Mouse (Mus musculus): ENCODE results near the gene Rfx3.

The Rfx3 gene

GRCm38 (mm10) chr19:27919040-27919439, 91.9 kb downstream of the Rfx3 start:
- ChIA-PET CTCF (no interaction called here), POLR2A (interaction anchor here in 1 of 4 experiments (1.1 to 1.3 kb wide), 2 partner anchors 12 to 92 kb away, joined by 3 read pairs; partner anchors contain the start of gene Rfx3)

DNA sequence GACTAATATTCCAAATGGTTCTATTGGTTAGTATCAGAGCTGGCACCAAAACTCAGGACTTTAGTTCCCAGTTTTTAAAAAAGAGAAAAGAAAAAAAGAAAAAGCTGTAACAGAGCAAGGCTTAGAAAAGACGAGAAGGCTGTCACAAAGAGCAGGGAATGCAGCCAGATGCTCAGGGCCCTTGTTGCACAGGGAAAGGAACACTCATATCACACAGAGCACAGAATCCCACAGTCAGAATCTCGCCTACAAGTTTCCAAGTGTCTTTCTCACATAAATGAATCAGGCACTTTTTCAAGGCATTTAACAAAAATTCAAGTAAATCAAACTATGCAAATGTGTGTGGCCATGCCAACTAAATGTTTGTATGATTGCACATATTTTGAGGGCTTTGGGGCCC, 94.5 kb downstream of the Rfx3 start:
- POLR2A ChIA-PET, result no interaction called here
- CTCF ChIA-PET, result no interaction called here

DNA sequence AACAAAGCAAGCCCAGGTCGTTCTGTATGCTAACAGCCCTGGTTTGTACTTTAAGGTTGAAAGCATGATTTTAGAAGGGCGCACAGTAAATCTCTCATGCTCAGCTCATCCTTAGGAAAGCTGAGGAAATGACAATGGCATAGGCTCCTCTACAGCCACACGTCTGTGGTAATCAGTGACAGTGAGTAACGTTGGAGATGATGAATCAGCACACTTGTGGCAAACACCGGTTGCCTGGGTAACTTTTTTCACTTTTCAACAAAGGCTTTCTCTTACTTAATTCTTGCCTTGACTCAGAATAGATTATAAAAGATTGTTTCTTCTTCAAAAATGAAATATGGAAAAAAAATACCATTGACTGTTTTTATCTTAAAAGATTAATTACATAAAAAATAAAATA, 104.0 kb downstream of the Rfx3 start:
- CTCF ChIA-PET, result no interaction called here
- POLR2A ChIA-PET, result interaction anchor here in 2 of 4 experiments (0.8 to 7.2 kb wide), 4 partner anchors 12 to 477 kb away, joined by 3 to 44 read pairs (median 4); partner anchors contain the start of genes Pum3 (in 1 of the 2) and Rfx3 (in 1 of the 2)

DNA sequence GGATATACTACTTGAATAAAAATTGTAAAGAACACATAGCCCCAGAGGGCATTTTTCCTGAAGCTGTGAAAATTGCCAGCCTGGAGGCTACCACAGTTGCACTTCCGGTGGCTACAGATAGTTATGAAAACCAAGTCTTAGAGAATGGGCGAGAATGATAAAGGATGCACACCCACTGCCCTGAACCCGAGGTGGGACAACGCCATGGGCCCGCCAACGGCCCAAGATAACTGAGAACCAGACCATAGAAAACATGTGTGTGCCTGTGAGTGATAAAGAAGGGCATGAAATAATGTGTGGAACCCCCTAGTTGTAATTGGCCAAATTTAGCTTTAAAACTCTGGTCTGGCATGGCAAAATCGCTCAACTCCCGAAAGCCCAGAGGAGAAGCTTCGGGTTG, 105.0 kb downstream of the Rfx3 start:
- ChIA-PET POLR2A (interaction anchor here in 2 of 4 experiments (1.0 to 7.2 kb wide), 7 partner anchors 8 to 476 kb away, joined by 3 to 44 read pairs (median 4); partner anchors contain the start of genes Rfx3 (in 2 of the 2) and Pum3 (in 1 of the 2)), CTCF (no interaction called here)

DNA sequence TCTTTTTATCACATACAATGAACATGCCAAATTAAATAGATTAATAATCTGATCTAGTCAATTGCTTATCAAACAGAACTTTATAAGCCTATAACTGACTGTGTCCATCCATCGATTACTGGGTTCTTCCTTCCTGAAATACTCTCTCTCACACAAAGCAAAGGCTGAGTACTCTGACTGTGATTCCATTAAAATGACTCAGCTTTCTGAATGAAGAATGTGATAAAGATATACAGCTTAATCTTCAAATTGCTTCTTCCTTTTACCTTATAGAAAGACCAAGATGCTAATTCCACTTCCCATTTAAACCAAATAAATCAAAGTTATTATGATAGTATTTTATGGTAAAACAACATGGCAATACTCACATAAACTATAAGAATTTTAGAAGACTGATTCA, 105.8 kb downstream of the Rfx3 start:
- ChIA-PET POLR2A (interaction anchor here (0.6 to 7.2 kb wide), 16 partner anchors 9 to 689 kb away, joined by 3 to 44 read pairs (median 3); partner anchors contain the start of genes Rfx3 (in 4 of the 4), Pum3 (in 1 of the 4) and Vldlr (in 1 of the 4)), CTCF (no interaction called here)

DNA sequence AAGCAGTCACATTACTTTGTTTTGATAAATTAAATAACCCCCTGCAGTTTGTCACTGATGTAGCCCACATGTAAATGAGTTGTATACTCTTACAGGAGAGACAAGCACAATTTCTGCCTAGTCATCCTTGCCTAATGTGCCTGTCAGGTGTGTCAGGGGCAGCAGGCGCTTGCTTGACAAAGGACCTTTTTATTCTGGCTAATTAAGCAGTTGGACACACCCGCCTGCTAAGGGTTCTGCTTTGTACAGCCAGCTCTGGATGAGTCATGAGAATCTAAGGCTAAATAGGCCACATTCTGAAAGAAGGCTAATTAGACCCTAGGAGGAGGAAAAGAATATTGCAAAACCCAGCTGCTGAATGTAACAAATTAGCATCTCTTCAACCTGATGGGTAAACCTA, 106.3 kb downstream of the Rfx3 start:
- CTCF ChIA-PET, result interaction anchor here in 1 of 4 experiments (0.6 kb wide), 1 partner anchor 1994 kb away, joined by 4 read pairs; no protein-coding TSS in a partner anchor
- POLR2A ChIA-PET, result interaction anchor here (0.6 to 7.2 kb wide), 14 partner anchors 8 to 689 kb away, joined by 3 to 44 read pairs (median 3); partner anchors contain the start of genes Rfx3 (in 4 of the 4), Pum3 (in 1 of the 4) and Vldlr (in 1 of the 4)

DNA sequence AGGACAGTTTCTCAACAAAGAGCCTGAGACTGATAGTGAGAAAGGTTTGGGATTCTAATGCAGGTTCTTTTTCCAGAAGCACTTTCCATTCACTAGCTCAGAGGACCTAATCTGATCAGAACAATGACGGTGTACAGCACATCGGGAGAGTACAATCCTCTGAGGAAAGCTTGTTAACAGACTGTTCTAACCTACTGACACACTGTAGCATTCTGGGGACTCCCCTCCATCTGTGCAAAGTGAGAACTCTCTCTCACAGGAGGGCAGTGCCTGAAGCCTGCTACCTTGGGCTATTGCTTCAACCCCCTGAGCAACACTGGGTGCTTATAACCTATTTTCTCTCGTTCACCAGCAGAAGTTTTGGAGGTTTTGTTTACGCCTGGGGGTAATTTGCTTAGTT, 106.8 kb downstream of the Rfx3 start:
- ChIA-PET CTCF (interaction anchor here in 1 of 4 experiments (0.6 kb wide), 1 partner anchor 1995 kb away, joined by 4 read pairs; no protein-coding TSS in a partner anchor), POLR2A (interaction anchor here (0.5 to 7.2 kb wide), 17 partner anchors 8 to 1473 kb away, joined by 3 to 44 read pairs (median 3); partner anchors contain the start of genes Rfx3 (in 4 of the 4), Pum3 (in 1 of the 4) and Vldlr (in 1 of the 4))

DNA sequence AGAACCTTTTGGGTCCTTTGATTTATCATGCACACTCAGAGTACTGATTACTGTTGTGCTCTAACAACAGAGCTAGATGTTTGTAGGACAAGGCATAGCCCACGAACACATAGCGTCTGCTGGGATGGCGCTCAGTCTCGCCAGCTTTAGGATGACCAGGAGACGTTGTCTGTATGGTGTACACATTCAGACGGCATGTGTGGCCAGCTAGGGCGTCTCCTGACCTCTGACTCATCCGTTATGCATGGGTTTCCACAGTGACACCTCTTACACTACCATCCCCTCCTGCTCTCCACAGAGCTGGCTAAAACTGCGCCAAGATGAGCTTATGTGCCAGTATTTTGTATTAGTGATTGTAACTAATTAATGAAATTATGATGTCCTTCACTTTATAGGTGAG, 108.4 kb downstream of the Rfx3 start:
- CTCF ChIA-PET, result no interaction called here
- POLR2A ChIA-PET, result interaction anchor here in 3 of 4 experiments (1.1 to 7.2 kb wide), 5 partner anchors 10 to 109 kb away, joined by 3 to 44 read pairs (median 8); partner anchors contain the start of gene Rfx3 (in 3 of the 3)

DNA sequence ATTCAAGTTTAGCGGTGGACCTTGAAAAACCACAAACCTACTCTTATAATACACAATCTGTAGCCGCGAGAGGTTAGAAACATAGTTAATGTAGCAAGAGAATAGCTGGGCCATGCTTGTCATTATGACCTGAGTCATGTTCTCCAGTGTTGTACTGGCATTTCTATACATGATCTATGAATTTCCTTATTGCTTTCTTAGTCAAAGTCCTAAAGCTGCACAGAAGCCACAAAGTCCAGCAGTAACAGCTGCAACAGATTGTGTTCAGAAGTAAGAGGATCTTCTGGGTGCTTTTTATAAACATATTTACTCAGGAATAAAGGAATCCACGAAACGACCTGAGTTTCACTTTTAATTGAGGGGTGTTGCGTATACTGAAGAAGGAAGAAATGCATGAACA, 109.3 kb downstream of the Rfx3 start:
- CTCF ChIA-PET, result no interaction called here
- POLR2A ChIA-PET, result interaction anchor here in 2 of 4 experiments (1.9 to 7.2 kb wide), 3 partner anchors 10 to 110 kb away, joined by 6 to 44 read pairs (median 11); partner anchors contain the start of gene Rfx3 (in 2 of the 2)

DNA sequence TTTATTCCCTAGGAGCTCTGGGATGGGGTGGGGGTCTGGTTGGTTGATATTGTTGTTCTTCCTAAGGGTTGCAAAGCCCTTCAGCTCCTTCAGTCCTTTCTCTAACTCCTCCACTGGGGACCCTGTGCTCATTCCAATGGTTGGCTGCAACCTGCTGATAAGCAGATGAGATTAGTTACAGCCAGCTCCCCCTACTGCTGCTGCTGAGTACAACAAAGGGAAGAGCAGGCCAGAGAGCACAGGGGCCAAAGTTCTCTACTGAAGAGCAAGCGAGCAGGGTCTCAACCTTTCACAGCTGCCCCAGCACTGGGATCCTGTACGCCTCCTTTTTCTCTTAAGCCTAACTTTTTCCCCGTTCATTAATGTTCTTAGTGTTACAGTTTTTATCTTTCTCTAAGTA, 126.4 kb downstream of the Rfx3 start:
- ChIA-PET POLR2A (no interaction called here), CTCF (interaction anchor here in 1 of 4 experiments (0.6 kb wide), 1 partner anchor 49 kb away, joined by 3 read pairs; no protein-coding TSS in a partner anchor)

- CTCF ChIA-PET, result interaction anchor here in 1 of 4 experiments (0.6 kb wide), 1 partner anchor 1490 kb away, joined by 3 read pairs; the partner anchor contains the start of genes Cd274 and Plgrkt
- POLR2A ChIA-PET, result interaction anchor here in 1 of 4 experiments (0.6 kb wide), 1 partner anchor 288 kb away, joined by 3 read pairs; no protein-coding TSS in a partner anchor
Observed at GRCm38 (mm10) chr19:27877429-27877828, 133.5 kb downstream of the Rfx3 start.

GRCm38 (mm10) chr19:27870794-27871193, 140.2 kb downstream of the Rfx3 start:
- POLR2A ChIA-PET, result no interaction called here
- CTCF ChIA-PET, result no interaction called here

DNA sequence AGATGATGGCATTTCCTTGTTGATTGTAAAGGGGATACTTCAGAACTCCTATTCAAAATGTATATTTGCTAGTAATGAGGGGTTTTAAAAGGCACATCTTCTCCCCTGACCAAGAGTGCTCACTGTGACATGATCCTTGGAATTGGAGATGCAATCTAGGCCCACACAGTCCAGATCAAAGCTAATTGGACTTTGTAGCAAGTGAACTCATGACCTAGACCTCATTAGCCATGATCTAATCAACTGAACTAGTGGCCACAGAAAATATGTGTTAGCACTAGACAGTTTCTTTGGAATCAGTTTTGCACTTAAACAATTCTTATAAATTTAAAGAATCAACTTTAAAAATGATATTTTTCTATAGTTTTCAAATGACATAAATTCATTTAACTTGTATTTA, 151.3 kb downstream of the Rfx3 start:
- CTCF ChIA-PET, result no interaction called here
- POLR2A ChIA-PET, result no interaction called here

GRCm38 (mm10) chr19:27848946-27849345, 162.0 kb downstream of the Rfx3 start:
- ChIA-PET CTCF (no interaction called here), POLR2A (no interaction called here)

DNA sequence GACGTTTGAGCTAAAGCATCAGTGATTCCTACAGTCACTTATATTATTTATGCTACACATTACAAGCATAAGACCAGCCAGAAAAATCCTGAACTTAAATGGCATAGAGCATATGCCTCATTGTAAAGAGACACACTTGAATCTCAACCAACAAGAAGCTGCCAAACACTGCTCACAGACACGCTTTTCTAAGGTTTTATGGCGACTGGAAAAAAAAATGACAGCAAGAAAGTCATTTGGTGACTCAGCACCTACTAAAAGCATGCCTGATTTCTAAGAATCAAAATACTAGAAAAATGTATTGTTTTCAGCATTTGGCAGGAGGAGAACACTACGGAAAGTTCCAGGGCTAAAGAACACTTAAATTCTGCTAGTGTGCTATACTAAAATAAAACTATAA, 163.9 kb downstream of the Rfx3 start:
- ChIA-PET CTCF (no interaction called here), POLR2A (no interaction called here)

DNA sequence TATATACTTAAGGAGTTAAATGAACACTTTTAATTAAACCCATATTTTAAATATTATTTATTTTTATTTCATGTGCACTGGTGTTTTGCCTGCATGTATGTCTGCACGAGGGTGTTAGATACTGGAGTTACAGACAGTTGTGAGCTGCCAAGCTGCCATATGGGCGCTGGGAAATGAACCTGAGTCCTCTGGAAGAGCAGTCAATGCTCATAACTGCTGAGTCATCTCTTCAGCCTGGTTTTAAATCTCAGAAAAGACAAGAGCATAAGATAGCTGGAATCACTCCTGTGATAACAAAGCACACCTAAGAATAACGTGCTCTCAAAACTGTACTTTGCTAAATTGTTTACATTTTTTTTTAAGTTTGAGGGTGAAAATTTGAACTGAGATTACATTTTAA, 172.3 kb downstream of the Rfx3 start:
- ChIA-PET POLR2A (interaction anchor here in 1 of 4 experiments (0.6 kb wide), 1 partner anchor 1165 kb away, joined by 7 read pairs; no protein-coding TSS in a partner anchor), CTCF (no interaction called here)

DNA sequence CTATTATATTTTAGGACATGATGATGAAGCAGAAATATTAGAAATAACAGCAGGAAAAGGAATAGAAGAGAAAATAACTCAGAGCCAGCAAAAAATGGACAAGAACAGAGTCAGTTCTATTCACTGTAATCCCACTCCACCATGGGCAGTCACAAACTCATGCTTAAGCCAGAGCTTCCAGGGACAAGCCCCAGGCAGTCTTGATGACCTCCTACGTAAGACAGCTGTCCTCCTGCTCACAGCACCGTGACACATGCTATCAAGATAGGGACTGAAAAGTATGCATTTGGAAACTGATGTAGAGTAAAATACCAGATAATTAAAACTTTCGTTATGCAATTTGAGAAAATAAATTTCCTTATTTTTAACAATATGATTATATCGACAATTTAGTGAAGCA, 172.9 kb downstream of the Rfx3 start:
- CTCF ChIA-PET, result no interaction called here

DNA sequence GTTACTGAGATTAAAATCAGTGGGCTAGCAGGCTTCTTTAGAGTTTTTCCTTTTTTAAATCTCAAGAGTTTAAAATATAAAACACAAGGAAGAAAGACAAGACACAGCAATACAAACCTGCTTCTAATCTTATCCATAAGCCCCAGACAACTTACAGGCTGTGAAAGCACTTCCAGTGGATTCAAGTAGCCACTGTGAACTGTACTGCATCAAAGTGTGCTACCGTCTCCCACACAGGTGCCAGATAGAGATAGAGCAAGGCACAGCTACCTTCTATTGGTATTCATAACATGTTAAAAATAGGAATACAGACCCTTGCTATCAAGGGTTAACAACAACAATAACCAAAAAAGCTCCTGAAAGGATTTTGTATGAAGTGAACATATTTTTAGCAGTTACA, 178.5 kb downstream of the Rfx3 start:
- POLR2A ChIA-PET, result interaction anchor here in 2 of 4 experiments (0.6 to 1.2 kb wide), 2 partner anchors 43 to 148 kb away, joined by 3 read pairs; no protein-coding TSS in a partner anchor
- CTCF ChIA-PET, result no interaction called here

More for the DNA sequence above, 172.9 kb downstream of the Rfx3 start:
- POLR2A ChIA-PET, result no interaction called here

GRCm38 (mm10) chr19:27828316-27828715, 182.7 kb downstream of the Rfx3 start:
- CTCF ChIA-PET, result no interaction called here
- POLR2A ChIA-PET, result interaction anchor here in 1 of 4 experiments (0.8 kb wide), 1 partner anchor 14 kb away, joined by 3 read pairs; no protein-coding TSS in a partner anchor

GRCm38 (mm10) chr19:27817661-27818060, 193.3 kb downstream of the Rfx3 start:
- ChIA-PET CTCF (no interaction called here), POLR2A (interaction anchor here in 1 of 4 experiments (1.0 kb wide), 1 partner anchor 11 kb away, joined by 3 read pairs; no protein-coding TSS in a partner anchor)

DNA sequence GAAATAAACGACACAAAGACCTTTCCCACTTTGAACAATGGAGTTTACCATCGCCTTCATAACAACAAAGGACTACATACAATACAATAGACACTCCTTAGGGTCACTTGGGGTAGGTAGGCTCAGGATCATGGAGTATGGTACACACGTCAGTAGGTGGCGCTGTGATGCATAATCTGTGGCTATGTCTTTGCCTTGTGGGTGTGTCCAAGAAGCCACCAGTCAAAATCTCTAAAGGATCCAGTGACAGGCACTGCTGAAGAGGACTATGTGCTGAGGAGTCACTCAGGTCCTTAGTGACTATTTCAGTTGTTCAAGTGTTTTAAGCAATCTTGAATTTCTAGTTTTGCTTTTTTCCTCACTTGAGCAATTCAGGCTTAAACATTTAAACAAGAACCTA, 230.9 kb downstream of the Rfx3 start:
- CTCF ChIA-PET, result no interaction called here
- POLR2A ChIA-PET, result no interaction called here
